Mouse (Mus musculus) E14TG2a.4 (cell line): ENCODE measurements around the gene Fxyd6.

Experiments
- CTCF ChIP-seq: conservative IDR thresholded peaks from 2 replicates; pipeline ENCODE4 v1.5.1; 2014; ENCODE audit warnings: low read length
- NANOG ChIP-seq: IDR thresholded peaks from 2 replicates; pipeline ENCODE4 v1.6.1; 2014; ENCODE audit warnings: borderline replicate concordance, low read length, mixed read lengths
- POU5F1 ChIP-seq: IDR thresholded peaks from 2 replicates; pipeline ENCODE4 v1.6.1; 2014; ENCODE audit warnings: low read length, borderline replicate concordance

GRCm38 (mm10) chr9:45399434-45399833 is 29.4 kb downstream of the Fxyd6 start, which contains the start of gene Fxyd2:
- TF ChIP-seq CTCF: no peak
- TF ChIP-seq POU5F1: no peak
- TF ChIP-seq NANOG: no peak
